Mouse (Mus musculus) MEL (cell line): ENCODE results near the gene Ppfibp1.

Experiments
- EP300 ChIP-seq, 2 experiments: IDR thresholded peaks; 2 replicates each; pipeline ENCODE4 v1.6.1; 2011; ENCODE audit warnings: improper control_type of control experiment in 2 of 2, low read length in 2 of 2, low read depth in 1 of 2, mild to moderate bottlenecking in 1 of 2
- POLR2A ChIP-seq, 2 experiments: IDR thresholded peaks; 2 replicates each; pipeline ENCODE4 v1.6.1; 2011 to 2012; ENCODE audit warnings: low read length in 2 of 2, mild to moderate bottlenecking in 2 of 2, control low read depth in 1 of 2, improper control_type of control experiment in 1 of 2, low read depth in 1 of 2, moderate library complexity in 1 of 2; ENCODE audit not compliant: control insufficient read depth in 1 of 2, insufficient read depth in 1 of 2, poor library complexity in 1 of 2

GRCm38 (mm10) chr6:147011977-147012376 lies 123.7 kb downstream of the Ppfibp1 start:
- TF ChIP-seq EP300 (IDR thresholded peaks at IDR 0.05; ENCODE audit: low read depth in 1 of 2, low read length in 2 of 2) (no peak), POLR2A (IDR thresholded peaks at IDR 0.05; ENCODE audit: control insufficient read depth in 1 of 2, insufficient read depth in 1 of 2, low read depth in 1 of 2, low read length in 2 of 2, poor library complexity in 1 of 2) (no peak)
